ENCODE assay signal across 13 mouse cellular contexts in genomic region chr11:108780271-108781250, GRCm38 (mm10).
DNase-seq lines count a peak whose midpoint lies in the region; ATAC-seq and TF ChIP-seq lines count a peak whose summit lies in the region.
"Had no signal": no experiment of that assay in that cellular context is flagged by ENCODE, and none has a peak within 500 bp of the region (broad histone marks: within the 10 kb centered on the region; RNA-seq: fewer than 3 reads in every experiment).

No protein-coding gene starts in this region.

- H3K9me3 ChIP-seq in hindbrain, postnatal 0 days (ENCODE audit: low read length), result no peaks in the 10 kb centered on the region
- H3K9me3 ChIP-seq in hindbrain, embryonic 16.5 days (ENCODE audit: control insufficient read depth, low read length), result no peaks in the 10 kb centered on the region
- H3K9me3 ChIP-seq in forebrain, embryonic 13.5 days (replicated peaks), result no peaks in the 10 kb centered on the region
- H3K9me3 ChIP-seq in midbrain, embryonic 13.5 days, result no peaks in the 10 kb centered on the region
- no peaks in the 10 kb centered on the region for H3K9me3 ChIP-seq in liver, postnatal 0 days (ENCODE audit: low read length)
- H3K9me3 ChIP-seq: heart, embryonic 13.5 days; liver, embryonic 12.5 days had no signal

- no peaks in the 10 kb centered on the region for H3K27me3 ChIP-seq in hindbrain, postnatal 0 days (ENCODE audit: insufficient read depth, low read length)
- H3K27me3 ChIP-seq in hindbrain, embryonic 16.5 days (replicated peaks; ENCODE audit: control insufficient read depth, insufficient read depth, low read length), result no peaks in the 10 kb centered on the region
- no peaks in the 10 kb centered on the region for H3K27me3 ChIP-seq in forebrain, embryonic 13.5 days
- no peaks in the 10 kb centered on the region for H3K27me3 ChIP-seq in midbrain, embryonic 13.5 days
- no peaks in the 10 kb centered on the region for H3K27me3 ChIP-seq in liver, postnatal 0 days (ENCODE audit: insufficient read depth, low read length)
- H3K27me3 ChIP-seq: heart, embryonic 13.5 days; liver, embryonic 12.5 days had no signal

- no peak overlapping the region for H3K4me3 ChIP-seq in hindbrain, postnatal 0 days (ENCODE audit: low read length)
- H3K4me3 ChIP-seq in hindbrain, embryonic 16.5 days (ENCODE audit: low read length), result no peak overlapping the region
- no peak overlapping the region for H3K4me3 ChIP-seq in forebrain, embryonic 13.5 days
- H3K4me3 ChIP-seq in midbrain, embryonic 13.5 days (replicated peaks), result no peak overlapping the region
- no peak overlapping the region for H3K4me3 ChIP-seq in liver, postnatal 0 days (ENCODE audit: low read depth, low read length)
- H3K4me3 ChIP-seq: heart, embryonic 13.5 days; left cerebral cortex, adult 2 months; liver, embryonic 12.5 days had no signal

- no peaks in the 10 kb centered on the region for H3K4me1 ChIP-seq in hindbrain, postnatal 0 days (ENCODE audit: insufficient read depth, low read length)
- H3K4me1 ChIP-seq in hindbrain, embryonic 16.5 days (ENCODE audit: control insufficient read depth, insufficient read depth, low read depth, low read length), result no peaks in the 10 kb centered on the region
- peaks cover 12% of the 10 kb centered on the region for H3K4me1 ChIP-seq in forebrain, embryonic 13.5 days
- H3K4me1 ChIP-seq in midbrain, embryonic 13.5 days (replicated peaks), result peaks cover 15% of the 10 kb centered on the region
- H3K4me1 ChIP-seq in liver, postnatal 0 days (ENCODE audit: insufficient read depth), result no peaks in the 10 kb centered on the region
- H3K4me1 ChIP-seq: liver, embryonic 12.5 days had no signal

- 56% methylated on average over 15 of the region's 15 CpGs for WGBS in hindbrain, postnatal 0 days
- WGBS in hindbrain, embryonic 16.5 days, result 58% methylated on average over 15 of the region's 15 CpGs
- 49% methylated on average over 15 of the region's 15 CpGs for WGBS in forebrain, embryonic 13.5 days
- WGBS in midbrain, embryonic 13.5 days, result 58% methylated on average over 15 of the region's 15 CpGs
- 71% methylated on average over 15 of the region's 15 CpGs for WGBS in liver, postnatal 0 days (ENCODE audit: insufficient replicate concordance)

- peak; percentile 15 for DNase-seq in hindbrain, postnatal 0 days (ENCODE audit: low spot score)
- DNase-seq in adrenal gland, postnatal 10 days, result peak; percentile 29
- DNase-seq in liver, postnatal 0 days, result no peak
- no peak for DNase-seq in spleen, postnatal 14 days (ENCODE audit: low spot score in 2 of 2)
- DNase-seq: cerebellum, adult 2 months; right cerebral cortex, postnatal 14 days had no signal

- H3K9ac ChIP-seq in hindbrain, postnatal 0 days (replicated peaks; ENCODE audit: low read length), result no peak overlapping the region
- H3K9ac ChIP-seq in hindbrain, embryonic 16.5 days (ENCODE audit: low read depth, low read length), result no peak overlapping the region
- H3K9ac ChIP-seq in forebrain, embryonic 13.5 days, result no peak overlapping the region
- no peak overlapping the region for H3K9ac ChIP-seq in midbrain, embryonic 13.5 days (replicated peaks)
- H3K9ac ChIP-seq in liver, postnatal 0 days (replicated peaks), result no peak overlapping the region
- H3K9ac ChIP-seq: heart, embryonic 13.5 days; liver, embryonic 12.5 days had no signal

- ATAC-seq in hindbrain, postnatal 0 days, result no peak
- ATAC-seq in hindbrain, embryonic 16.5 days, result no peak
- ATAC-seq in forebrain, embryonic 13.5 days, result peak; percentile 69; the same call in 1 of the 2 replicates
- 0 out of 2 replicates have a peak, but pooled peaks have one; percentile 30 for ATAC-seq in midbrain, embryonic 13.5 days
- ATAC-seq in liver, postnatal 0 days, result no peak
- ATAC-seq: liver, embryonic 12.5 days had no signal

- no peak overlapping the region for H3K4me2 ChIP-seq in hindbrain, postnatal 0 days (ENCODE audit: low read depth, low read length)
- no peak overlapping the region for H3K4me2 ChIP-seq in hindbrain, embryonic 16.5 days (ENCODE audit: low read length)
- no peak overlapping the region for H3K4me2 ChIP-seq in forebrain, embryonic 13.5 days
- H3K4me2 ChIP-seq in midbrain, embryonic 13.5 days (replicated peaks), result no peak overlapping the region
- no peak overlapping the region for H3K4me2 ChIP-seq in liver, postnatal 0 days (ENCODE audit: low read depth, low read length)
- H3K4me2 ChIP-seq: heart, embryonic 13.5 days; liver, embryonic 12.5 days had no signal

- no peaks in the 10 kb centered on the region for H3K36me3 ChIP-seq in hindbrain, postnatal 0 days (ENCODE audit: insufficient read depth, low read length)
- no peaks in the 10 kb centered on the region for H3K36me3 ChIP-seq in hindbrain, embryonic 16.5 days (ENCODE audit: control insufficient read depth, insufficient read depth, low read length)
- H3K36me3 ChIP-seq in forebrain, embryonic 13.5 days (ENCODE audit: poor library complexity, severe bottlenecking), result no peaks in the 10 kb centered on the region
- no peaks in the 10 kb centered on the region; the same call in 1 of the 2 replicates for H3K36me3 ChIP-seq in midbrain, embryonic 13.5 days
- no peaks in the 10 kb centered on the region for H3K36me3 ChIP-seq in liver, postnatal 0 days (replicated peaks; ENCODE audit: insufficient read depth, low read length)
- H3K36me3 ChIP-seq: heart, embryonic 13.5 days; liver, embryonic 12.5 days had no signal

- TF ChIP-seq CTCF in hindbrain, postnatal 0 days (IDR thresholded peaks at IDR 0.05; ENCODE audit: low read depth), result no peak
- no peak for TF ChIP-seq CTCF in liver, postnatal 0 days (IDR thresholded peaks at IDR 0.05; ENCODE audit: low read depth)

- no peak overlapping the region for H3K27ac ChIP-seq in hindbrain, postnatal 0 days
- no peak overlapping the region for H3K27ac ChIP-seq in hindbrain, embryonic 16.5 days (ENCODE audit: low read depth, low read length)
- H3K27ac ChIP-seq in forebrain, embryonic 13.5 days, result no peak overlapping the region
- peak overlapping the region; percentile 70; the same call in 1 of the 2 replicates for H3K27ac ChIP-seq in midbrain, embryonic 13.5 days
- H3K27ac ChIP-seq in liver, postnatal 0 days (ENCODE audit: low read depth), result no peak overlapping the region
- H3K27ac ChIP-seq: heart, embryonic 13.5 days; left cerebral cortex, adult 2 months; liver, embryonic 12.5 days; stomach, postnatal 0 days had no signal

- TF ChIP-seq EP300 in liver, postnatal 0 days (IDR thresholded peaks at IDR 0.05; ENCODE audit: low read depth), result no peak

Comparison
In these comparisons a context has a peak if more than half of its experiments do, and no peak if none do; other contexts are left out.
1. ATAC-seq: peak in forebrain, embryonic 13.5 days (single experiment) and midbrain, embryonic 13.5 days (single experiment); none in hindbrain, postnatal 0 days (single experiment), hindbrain, embryonic 16.5 days (single experiment) and liver, postnatal 0 days (single experiment).
2. DNase-seq: peak in hindbrain, postnatal 0 days (single experiment) and adrenal gland, postnatal 10 days (single experiment); none in liver, postnatal 0 days (single experiment) and spleen, postnatal 14 days (0 of 2).